Mouse (Mus musculus): ENCODE measurements at regions not wholly inside any gene's neighbourhood (a gene's known extent, or its start where the extent isn't known, plus 50 kb on each side); places are given as distances from the start of the nearest gene placed in this dataset.
A peak's percentile ranks its signal among the peaks of the same experiment; 100 is the strongest.

DNA sequence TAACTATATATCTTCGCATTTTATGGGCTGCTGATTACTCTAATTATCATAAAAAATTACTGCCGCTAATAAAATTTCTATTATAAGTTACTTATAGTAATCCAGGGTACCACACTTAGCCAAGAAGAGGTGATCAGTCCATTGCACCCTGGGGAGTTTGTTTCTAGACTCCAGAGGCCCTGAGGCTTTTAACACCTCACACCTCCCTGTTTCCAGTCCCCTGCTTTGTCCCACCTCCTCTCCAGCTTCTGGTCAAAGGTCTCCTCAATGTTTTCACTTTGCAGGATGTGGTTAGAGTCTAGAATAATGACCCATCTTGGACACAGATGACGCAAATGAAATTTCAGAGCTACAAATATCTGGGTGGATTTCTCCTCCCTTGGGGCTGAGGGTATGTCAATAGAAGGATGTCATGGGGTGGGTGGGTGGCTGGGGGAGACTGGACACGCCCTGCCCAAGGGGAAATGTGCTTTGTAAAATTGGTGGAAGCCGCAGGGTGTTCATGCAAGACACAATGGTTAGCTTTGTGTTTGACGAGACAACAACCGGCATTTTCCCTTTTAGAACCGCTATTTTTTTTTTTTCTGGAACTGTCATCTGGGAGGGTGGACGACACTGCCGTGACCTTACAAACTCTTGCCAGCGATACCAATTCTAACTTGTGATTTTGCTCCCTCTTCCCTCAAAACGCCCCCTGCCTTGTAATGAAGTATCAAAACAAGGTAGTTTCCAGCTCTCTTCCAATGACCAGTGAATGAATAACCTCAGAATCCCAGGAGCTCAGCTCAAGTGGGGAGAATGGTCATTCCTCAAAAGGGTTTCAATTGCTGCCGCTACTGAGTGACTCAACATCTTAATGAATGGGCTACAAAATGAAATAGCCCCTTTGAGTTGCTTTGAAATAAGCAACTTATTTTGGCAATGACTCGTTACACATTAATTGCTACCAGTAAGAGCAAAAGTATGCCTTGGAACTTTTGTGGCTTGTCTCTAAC is 207.0 kb upstream of the Irx3 start:
- Histone ChIP-seq H3K27me3 (ENCODE audit: insufficient read depth, low read length) (no peaks in the 10 kb centered on the region), H3K4me3 (replicated peaks; ENCODE audit: low read length) (no peak overlapping the region), H3K9me3 (ENCODE audit: low read length) (no peaks in the 10 kb centered on the region), H3K36me3 (ENCODE audit: insufficient read depth, low read length) (no peaks in the 10 kb centered on the region), H3K4me1 (replicated peaks; ENCODE audit: low read depth, low read length) (peaks cover 47% of the 10 kb centered on the region)
- TF ChIP-seq POU5F1 (IDR thresholded peaks at IDR 0.05; ENCODE audit: borderline replicate concordance, low read length) (no peak), CTCF (conservative IDR thresholded peaks at IDR 0.05; ENCODE audit: low read length) (no peak), NANOG (IDR thresholded peaks at IDR 0.05; ENCODE audit: borderline replicate concordance, low read length) (no peak)

DNA sequence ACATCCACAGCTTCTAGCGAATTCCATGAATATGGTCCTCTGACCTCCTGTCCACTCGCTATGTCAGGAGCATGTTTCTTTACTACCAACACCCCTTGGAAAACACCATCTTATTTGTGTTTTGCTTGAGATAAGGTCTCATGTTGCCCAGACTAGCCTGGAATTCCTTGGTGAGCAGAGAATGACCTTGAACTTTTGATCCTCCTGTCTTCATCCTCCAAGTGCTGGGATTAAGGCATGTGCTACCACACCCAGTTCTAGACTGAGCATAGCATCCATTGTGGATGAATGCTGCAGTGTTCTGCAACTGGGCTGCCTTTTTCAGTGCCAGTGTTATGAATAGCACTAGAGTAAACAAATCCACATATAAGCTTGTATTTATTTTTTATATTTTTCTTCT is 203.2 kb upstream of the Irx3 start:
- Histone ChIP-seq H3K9me3 (ENCODE audit: low read length) (no peaks in the 10 kb centered on the region), H3K27me3 (ENCODE audit: insufficient read depth, low read length) (no peaks in the 10 kb centered on the region), H3K4me1 (replicated peaks; ENCODE audit: low read depth, low read length) (peaks cover 53% of the 10 kb centered on the region), H3K36me3 (ENCODE audit: insufficient read depth, low read length) (no peaks in the 10 kb centered on the region), H3K4me3 (replicated peaks; ENCODE audit: low read length) (peak overlapping the region; percentile 72; the same call in 1 of the 2 replicates)
- TF ChIP-seq NANOG (IDR thresholded peaks at IDR 0.05; ENCODE audit: borderline replicate concordance, low read length), result no peak
- no peak for TF ChIP-seq POU5F1 (IDR thresholded peaks at IDR 0.05; ENCODE audit: borderline replicate concordance, low read length)
- TF ChIP-seq CTCF (conservative IDR thresholded peaks at IDR 0.05; ENCODE audit: low read length), result no peak

- H3K36me3 ChIP-seq (ENCODE audit: insufficient read depth, low read length), result no peaks in the 10 kb centered on the region
- H3K4me1 ChIP-seq (replicated peaks; ENCODE audit: low read depth, low read length), result peaks cover 47% of the 10 kb centered on the region
- H3K9me3 ChIP-seq (ENCODE audit: low read length), result no peaks in the 10 kb centered on the region
- no peak for TF ChIP-seq POU5F1 (IDR thresholded peaks at IDR 0.05; ENCODE audit: borderline replicate concordance, low read length)
- no peak for TF ChIP-seq NANOG (IDR thresholded peaks at IDR 0.05; ENCODE audit: borderline replicate concordance, low read length)
- TF ChIP-seq CTCF (conservative IDR thresholded peaks at IDR 0.05; ENCODE audit: low read length), result no peak
- peak overlapping the region; percentile 72 for H3K4me3 ChIP-seq (replicated peaks; ENCODE audit: low read length)
- H3K27me3 ChIP-seq (ENCODE audit: insufficient read depth, low read length), result no peaks in the 10 kb centered on the region
These were observed 202.7 kb upstream of the Irx3 start for GRCm38 (mm10) chr8:92004532-92004931.

DNA sequence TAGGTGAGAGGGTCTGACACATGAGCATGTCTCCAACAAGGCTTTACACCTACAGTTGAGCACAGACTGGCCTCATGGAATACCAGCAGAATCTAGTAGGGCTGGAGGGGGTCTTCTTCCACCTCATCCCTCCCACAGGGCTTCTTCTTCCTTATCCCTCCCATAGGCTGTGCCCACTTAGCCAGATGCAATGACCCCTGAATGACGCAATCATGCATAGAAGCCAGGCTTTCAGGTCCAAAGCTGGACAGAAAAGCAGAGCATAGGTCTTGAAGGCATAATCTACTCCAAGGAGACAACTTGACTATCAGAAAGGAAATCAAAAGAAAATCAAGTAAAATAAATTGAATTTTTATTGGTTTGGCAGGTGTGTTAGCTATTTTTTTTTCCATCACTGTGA is 198.5 kb upstream of the Irx3 start:
- Histone ChIP-seq H3K9me3 (ENCODE audit: low read length) (peaks cover 11% of the 10 kb centered on the region; the same call in 1 of the 2 replicates), H3K27me3 (ENCODE audit: insufficient read depth, low read length) (peaks cover 10% of the 10 kb centered on the region; the same call in 1 of the 2 replicates), H3K36me3 (ENCODE audit: insufficient read depth, low read length) (no peaks in the 10 kb centered on the region), H3K4me1 (replicated peaks; ENCODE audit: low read depth, low read length) (peaks cover 44% of the 10 kb centered on the region), H3K4me3 (replicated peaks; ENCODE audit: low read length) (no peak overlapping the region)
- TF ChIP-seq POU5F1 (IDR thresholded peaks at IDR 0.05; ENCODE audit: borderline replicate concordance, low read length) (no peak), NANOG (IDR thresholded peaks at IDR 0.05; ENCODE audit: borderline replicate concordance, low read length) (no peak), CTCF (conservative IDR thresholded peaks at IDR 0.05; ENCODE audit: low read length) (no peak)

DNA sequence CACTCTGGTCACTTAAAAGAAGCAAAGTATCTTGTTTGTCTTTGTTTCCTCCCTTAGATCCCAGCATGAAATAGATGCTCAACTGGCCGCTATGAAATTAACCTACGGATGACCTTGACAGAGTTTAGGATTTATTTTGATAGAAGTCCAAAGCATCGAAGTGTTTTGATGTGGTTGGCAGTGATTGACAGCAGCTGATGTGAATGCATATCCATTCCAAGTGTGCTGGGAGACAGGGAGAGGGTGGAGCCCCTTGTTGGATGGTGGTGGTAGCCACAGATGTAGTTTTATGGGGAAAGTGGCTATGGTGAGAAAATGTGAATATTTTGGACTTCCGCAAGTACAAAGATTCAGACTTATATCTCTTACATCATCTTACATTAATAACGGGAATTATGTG is 197.8 kb upstream of the Irx3 start:
- Histone ChIP-seq H3K4me3 (replicated peaks; ENCODE audit: low read length) (no peak overlapping the region), H3K9me3 (ENCODE audit: low read length) (peaks cover 11% of the 10 kb centered on the region; the same call in 1 of the 2 replicates), H3K36me3 (ENCODE audit: insufficient read depth, low read length) (no peaks in the 10 kb centered on the region), H3K4me1 (replicated peaks; ENCODE audit: low read depth, low read length) (peaks cover 46% of the 10 kb centered on the region), H3K27me3 (ENCODE audit: insufficient read depth, low read length) (peaks cover 15% of the 10 kb centered on the region; the same call in 1 of the 2 replicates)
- TF ChIP-seq POU5F1 (IDR thresholded peaks at IDR 0.05; ENCODE audit: borderline replicate concordance, low read length) (no peak), NANOG (IDR thresholded peaks at IDR 0.05; ENCODE audit: borderline replicate concordance, low read length) (no peak), CTCF (conservative IDR thresholded peaks at IDR 0.05; ENCODE audit: low read length) (no peak)

- Histone ChIP-seq H3K4me3 (replicated peaks; ENCODE audit: low read length) (no peak overlapping the region), H3K36me3 (ENCODE audit: insufficient read depth, low read length) (no peaks in the 10 kb centered on the region), H3K4me1 (replicated peaks; ENCODE audit: low read depth, low read length) (peaks cover 45% of the 10 kb centered on the region), H3K27me3 (ENCODE audit: insufficient read depth, low read length) (peaks cover 18% of the 10 kb centered on the region; the same call in 1 of the 2 replicates), H3K9me3 (ENCODE audit: low read length) (peaks cover 11% of the 10 kb centered on the region; the same call in 1 of the 2 replicates)
- no peak for TF ChIP-seq CTCF (conservative IDR thresholded peaks at IDR 0.05; ENCODE audit: low read length)
- no peak for TF ChIP-seq NANOG (IDR thresholded peaks at IDR 0.05; ENCODE audit: borderline replicate concordance, low read length)
- no peak for TF ChIP-seq POU5F1 (IDR thresholded peaks at IDR 0.05; ENCODE audit: borderline replicate concordance, low read length)
These were observed 197.3 kb upstream of the Irx3 start for GRCm38 (mm10) chr8:91999189-91999588.

DNA sequence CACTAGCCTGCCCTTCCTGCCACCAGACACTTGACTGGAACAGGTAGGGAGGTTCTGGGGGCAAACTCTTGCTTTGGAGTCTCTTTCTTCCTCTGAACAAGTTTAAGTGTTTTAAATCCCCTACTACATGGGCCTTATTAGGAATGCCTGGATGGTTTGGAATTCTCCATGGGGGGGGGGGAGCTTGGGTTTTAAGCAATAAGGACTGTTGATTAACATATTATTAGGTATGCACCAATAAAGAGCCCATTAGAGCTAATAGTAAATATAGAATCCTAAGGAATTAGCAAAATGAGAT is 196.0 kb upstream of the Irx3 start:
- Histone ChIP-seq H3K4me3 (replicated peaks; ENCODE audit: low read length) (no peak overlapping the region), H3K9me3 (ENCODE audit: low read length) (peaks cover 11% of the 10 kb centered on the region; the same call in 1 of the 2 replicates), H3K36me3 (ENCODE audit: insufficient read depth, low read length) (no peaks in the 10 kb centered on the region), H3K27me3 (ENCODE audit: insufficient read depth, low read length) (peaks cover 20% of the 10 kb centered on the region; the same call in 1 of the 2 replicates), H3K4me1 (replicated peaks; ENCODE audit: low read depth, low read length) (peaks cover 46% of the 10 kb centered on the region)
- TF ChIP-seq NANOG (IDR thresholded peaks at IDR 0.05; ENCODE audit: borderline replicate concordance, low read length), result no peak
- no peak for TF ChIP-seq CTCF (conservative IDR thresholded peaks at IDR 0.05; ENCODE audit: low read length)
- no peak for TF ChIP-seq POU5F1 (IDR thresholded peaks at IDR 0.05; ENCODE audit: borderline replicate concordance, low read length)

GRCm38 (mm10) chr8:91997023-91997891 is 195.4 kb upstream of the Irx3 start:
- Histone ChIP-seq H3K4me3 (replicated peaks; ENCODE audit: low read length) (no peak overlapping the region), H3K9me3 (ENCODE audit: low read length) (peaks cover 11% of the 10 kb centered on the region; the same call in 1 of the 2 replicates), H3K36me3 (ENCODE audit: insufficient read depth, low read length) (no peaks in the 10 kb centered on the region), H3K27me3 (ENCODE audit: insufficient read depth, low read length) (peaks cover 24% of the 10 kb centered on the region), H3K4me1 (replicated peaks; ENCODE audit: low read depth, low read length) (peaks cover 46% of the 10 kb centered on the region)
- TF ChIP-seq POU5F1 (IDR thresholded peaks at IDR 0.05; ENCODE audit: borderline replicate concordance, low read length), result no peak

Measured in E14TG2a.4 (cell line).